Mouse (Mus musculus): ENCODE results near the gene Slc9a9. TPM values are rescaled to one million over a fixed set of nuclear protein-coding genes. Genes with fewer than 3 reads are reported as not detected.

Slc9a9 gene
- 10 to 100 TPM; 53.9 to 67.1 TPM for polyA plus RNA-seq (2017; shearing (Covaris generic))

DNA sequence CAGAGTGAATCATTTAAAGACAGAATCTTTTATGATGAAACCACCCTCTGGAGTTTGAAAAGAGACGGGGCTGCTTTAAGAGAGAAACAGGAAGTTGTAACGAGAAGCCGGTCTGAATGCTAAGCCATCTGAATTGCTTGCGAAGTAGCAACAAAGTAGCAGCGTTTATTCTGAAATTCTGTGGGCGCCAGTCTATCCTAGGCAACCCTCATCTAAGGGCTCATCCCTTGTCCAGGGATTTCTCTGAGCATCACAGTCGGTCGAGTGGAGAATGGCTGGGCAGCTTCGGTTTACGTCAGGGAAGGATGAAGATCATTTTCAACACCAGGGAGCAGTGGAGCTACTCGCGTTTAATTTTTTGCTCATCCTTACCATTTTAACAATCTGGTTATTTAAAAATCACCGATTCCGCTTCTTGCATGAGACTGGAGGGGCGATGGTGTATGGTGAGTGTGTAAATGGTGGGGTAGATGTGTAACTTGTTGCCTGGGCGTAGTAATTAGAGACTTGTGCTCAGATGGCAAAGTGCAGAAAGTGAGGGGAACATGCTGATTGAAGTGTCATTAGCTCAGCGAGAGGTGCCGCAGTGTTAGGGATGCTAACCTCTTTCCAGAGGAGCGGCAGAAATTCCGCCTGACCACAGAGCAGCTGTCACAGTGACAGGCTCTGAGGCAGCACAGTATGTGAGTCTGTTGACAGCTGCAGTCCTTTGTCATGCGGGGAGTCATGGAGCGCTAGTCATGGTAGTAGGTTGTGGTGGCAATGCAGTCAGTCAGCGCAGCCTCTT lies at the start of gene Slc9a9:
Gene Slc9a9 (plus strand): TSS at position 119 of the 787 bp plus-strand sequence.

Other genes starting within 250 kb of the Slc9a9 start
- gene 1190002N15Rik, start 131.8 kb upstream of the Slc9a9 start, polyA plus RNA-seq (2017; shearing (Covaris generic)) = 10 to 100 TPM; 26.0 to 35.1 TPM

Data from inflammation-experienced regulatory T-cells (primary cell).